Mouse (Mus musculus) gastrocnemius, postnatal 25 days (tissue): Measurements from ENCODE around the gene Pus3. TPM values are rescaled to one million over a fixed set of nuclear protein-coding genes. Genes with fewer than 3 reads are reported as not detected.

ENCODE experiments used
- total RNA-seq, 2 experiments: library from RNA; stranded (reverse); gene quantifications; 1 replicate in 1 of 2; 2 replicates in 1 of 2; pipeline ENCODE4 v1.2.3; 2021

The Pus3 gene
- total RNA-seq, 2 experiments from 2014 or later = 7.0 to 9.2 TPM

Other genes with a start within 250 kb of the Pus3 start
- gene Cdon, start 137.5 kb upstream of the Pus3 start, total RNA-seq = 10 to 100 TPM; 13.5 to 16.7 TPM
- gene Gm1113, start 40.3 kb upstream of the Pus3 start, total RNA-seq = not detected
- not detected for gene Ddx25, start 67 bp upstream of the Pus3 start, total RNA-seq
- gene Pate2, start 11.7 kb downstream of the Pus3 start, total RNA-seq = not detected
- gene Hyls1, start 11.8 kb downstream of the Pus3 start, total RNA-seq = 1 to 10 TPM; 1.0 to 1.1 TPM
- gene Pate4, start 53.3 kb downstream of the Pus3 start, total RNA-seq = not detected
- not detected for gene Pate3, start 89.6 kb downstream of the Pus3 start, total RNA-seq
- gene Pate1, start 128.8 kb downstream of the Pus3 start, total RNA-seq = not detected
- not detected for gene Gm17677, start 182.5 kb downstream of the Pus3 start, total RNA-seq
- gene Gm17727, start 219.5 kb downstream of the Pus3 start, total RNA-seq = not detected
- not detected for gene Gm27235, start 231.5 kb downstream of the Pus3 start, total RNA-seq
- gene D730048I06Rik, start 231.5 kb downstream of the Pus3 start, total RNA-seq = not detected